Mouse (Mus musculus) C2C12 (cell line): Measurements from ENCODE around the gene Atp5j.

Experiments
- CEBPB ChIP-seq: IDR thresholded peaks from one replicate; pipeline ENCODE4 v1.6.1; 2011; ENCODE audit warnings: low read depth, mild to moderate bottlenecking, control low read depth, moderate library complexity
- CTCF ChIP-seq: IDR thresholded peaks from one replicate; pipeline ENCODE4 v1.5.1; 2011; ENCODE audit not compliant: control insufficient read depth, insufficient read depth, insufficient read length
- FOSL1 ChIP-seq: IDR thresholded peaks from one replicate; pipeline ENCODE4 v1.8.0; 2011; ENCODE audit warnings: mild to moderate bottlenecking, low read length; ENCODE audit not compliant: poor library complexity, insufficient read depth, severe bottlenecking
- MAX ChIP-seq: IDR thresholded peaks from one replicate; pipeline ENCODE4 v1.6.1; 2011; ENCODE audit warnings: mild to moderate bottlenecking, control low read depth
- MYOD1 ChIP-seq: IDR thresholded peaks from one replicate; pipeline ENCODE4 v1.6.1; 2011; ENCODE audit warnings: low read depth; ENCODE audit not compliant: control insufficient read depth, insufficient read length
- MYOG ChIP-seq: IDR thresholded peaks from one replicate; pipeline ENCODE4 v1.6.1; 2011; ENCODE audit not compliant: control insufficient read depth, insufficient read length; ENCODE audit errors: extremely low read depth
- USF1 ChIP-seq: IDR thresholded peaks from one replicate; pipeline ENCODE4 v1.6.1; 2011; ENCODE audit warnings: low read depth, mild to moderate bottlenecking, control low read depth, moderate library complexity

GRCm38 (mm10) chr16:84864656-84865055, 29.2 kb upstream of the Atp5j start:
- peak; percentile 57 for TF ChIP-seq USF1
- TF ChIP-seq CEBPB: no peak
- TF ChIP-seq CTCF: no peak
- TF ChIP-seq MAX: no peak
- TF ChIP-seq MYOG: no peak
- TF ChIP-seq MYOD1: no peak
- no peak for TF ChIP-seq FOSL1
